9 mouse cellular contexts compared by ENCODE assay signal in the genomic region with DNA sequence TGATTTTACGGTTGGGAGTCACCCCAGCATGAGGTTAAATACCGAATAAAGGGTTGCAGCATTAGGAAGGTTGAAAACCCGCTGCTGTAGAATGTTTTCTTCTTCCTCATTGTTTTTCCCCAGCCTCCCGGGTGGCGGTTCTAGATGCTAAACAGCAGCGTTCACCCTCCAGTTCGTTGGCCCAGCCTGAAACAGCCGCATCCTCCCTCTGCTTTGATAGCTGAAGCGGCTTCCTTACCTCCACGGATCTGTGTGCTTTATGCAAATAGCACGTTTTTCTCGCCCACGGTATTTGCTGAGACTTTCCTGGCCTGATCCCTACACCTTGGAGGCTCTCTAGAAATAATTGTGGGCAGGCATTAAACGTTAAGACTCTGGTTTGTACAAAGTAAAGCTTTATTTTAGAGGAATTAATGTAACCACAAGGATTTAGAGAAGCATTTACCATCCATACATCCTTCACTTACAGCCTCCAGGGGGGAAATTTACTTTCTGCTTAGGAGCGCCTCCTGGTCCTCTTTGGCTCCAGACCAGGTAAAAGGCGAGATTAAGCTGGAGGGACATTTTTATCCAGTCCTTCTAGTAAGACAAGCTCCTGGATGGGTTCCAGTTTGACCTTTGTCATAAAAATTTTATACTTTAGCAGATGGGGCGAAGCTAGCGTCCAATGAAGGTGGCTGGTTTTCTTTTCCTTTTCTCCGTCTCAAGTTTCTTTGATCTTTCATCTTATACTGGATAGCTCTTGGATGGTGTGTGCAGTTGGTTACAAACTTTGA. TPM values are rescaled to one million over a fixed set of nuclear protein-coding genes. Genes with fewer than 3 reads are reported as not detected.
DNase-seq lines count a peak whose midpoint lies in the region; ATAC-seq and TF ChIP-seq lines count a peak whose summit lies in the region.
"Had no signal": no experiment of that assay in that cellular context is flagged by ENCODE, and none has a peak within 500 bp of the region (broad histone marks: within the 10 kb centered on the region; RNA-seq: fewer than 3 reads in every experiment).

No protein-coding gene starts in this region.

- H3K4me1 ChIP-seq in forebrain, embryonic 13.5 days, result peaks cover 67% of the 10 kb centered on the region
- peaks cover 25% of the 10 kb centered on the region for H3K4me1 ChIP-seq in limb, embryonic 11.5 days (ENCODE audit: control insufficient read depth, insufficient read depth, low read length)
- 0 out of 2 replicates have a peak, but pooled peaks cover 14% of the 10 kb centered on the region for H3K4me1 ChIP-seq in stomach, embryonic 15.5 days

- no peak for DNase-seq in layer of hippocampus, adult 2 months (ENCODE audit: low spot score in 2 of 2)
- DNase-seq in layer of hippocampus, postnatal 36 days, result no peak
- DNase-seq in limb, embryonic 11.5 days (ENCODE audit: low spot score), result no peak
- no peak for DNase-seq in right cerebral cortex, adult 18-20 months
- no peak for DNase-seq in thymus, postnatal 10 days (ENCODE audit: low spot score in 2 of 2)
- DNase-seq: spleen, adult 18-20 months had no signal

- H3K9ac ChIP-seq in forebrain, embryonic 13.5 days, result peak overlapping the region; percentile 45
- H3K9ac ChIP-seq in limb, embryonic 11.5 days (ENCODE audit: low read length), result no peak overlapping the region
- H3K9ac ChIP-seq in stomach, embryonic 15.5 days, result no peak overlapping the region

- no peaks in the 10 kb centered on the region for H3K36me3 ChIP-seq in forebrain, embryonic 13.5 days (ENCODE audit: poor library complexity, severe bottlenecking)
- no peaks in the 10 kb centered on the region for H3K36me3 ChIP-seq in limb, embryonic 11.5 days (ENCODE audit: control insufficient read depth, insufficient read depth, low read length)
- no peaks in the 10 kb centered on the region for H3K36me3 ChIP-seq in stomach, embryonic 15.5 days

- peak overlapping the region; percentile 68; the same call in 1 of the 2 replicates for H3K4me3 ChIP-seq in layer of hippocampus, adult 2 months
- H3K4me3 ChIP-seq in forebrain, embryonic 13.5 days, result peak overlapping the region; percentile 49
- H3K4me3 ChIP-seq in limb, embryonic 11.5 days (ENCODE audit: low read depth, low read length), result no peak overlapping the region
- H3K4me3 ChIP-seq in stomach, embryonic 15.5 days (replicated peaks), result peak overlapping the region; percentile 65; the same call in 1 of the 2 replicates

- TF ChIP-seq CTCF in layer of hippocampus, adult 2 months (conservative IDR thresholded peaks at IDR 0.05), result no peak

- WGBS in forebrain, embryonic 13.5 days, result 22% methylated on average over 19 of the region's 19 CpGs
- WGBS in limb, embryonic 11.5 days, result 29% methylated on average over 19 of the region's 19 CpGs
- 26% methylated on average over 19 of the region's 19 CpGs for WGBS in stomach, embryonic 15.5 days

- H3K27ac ChIP-seq in layer of hippocampus, adult 2 months, result no peak overlapping the region
- H3K27ac ChIP-seq in forebrain, embryonic 13.5 days, result no peak overlapping the region
- no peak overlapping the region for H3K27ac ChIP-seq in limb, embryonic 11.5 days (replicated peaks; ENCODE audit: low read depth, low read length)
- H3K27ac ChIP-seq in stomach, embryonic 15.5 days, result no peak overlapping the region

- peaks cover 53% of the 10 kb centered on the region for H3K27me3 ChIP-seq in forebrain, embryonic 13.5 days
- no peaks in the 10 kb centered on the region for H3K27me3 ChIP-seq in limb, embryonic 11.5 days (ENCODE audit: control insufficient read depth, insufficient read depth, low read length)
- 0 out of 2 replicates have a peak, but pooled peaks cover 3% of the 10 kb centered on the region for H3K27me3 ChIP-seq in stomach, embryonic 15.5 days (replicated peaks)

- H3K9me3 ChIP-seq in forebrain, embryonic 13.5 days (replicated peaks), result no peaks in the 10 kb centered on the region
- H3K9me3 ChIP-seq in limb, embryonic 11.5 days (ENCODE audit: control insufficient read depth, low read length), result no peaks in the 10 kb centered on the region
- H3K9me3 ChIP-seq in stomach, embryonic 15.5 days, result no peaks in the 10 kb centered on the region

- peak overlapping the region; percentile 72 for H3K4me2 ChIP-seq in forebrain, embryonic 13.5 days
- H3K4me2 ChIP-seq in limb, embryonic 11.5 days (ENCODE audit: low read depth, severe bottlenecking), result peak overlapping the region; percentile 69; the same call in 1 of the 2 replicates
- peak overlapping the region; percentile 84 for H3K4me2 ChIP-seq in stomach, embryonic 15.5 days

- no peak for ATAC-seq in forebrain, embryonic 13.5 days
- no peak for ATAC-seq in limb, embryonic 11.5 days (ENCODE audit: insufficient number of reproducible peaks, low FRiP score, low TSS enrichment, low read depth)
- ATAC-seq in stomach, embryonic 15.5 days (ENCODE audit: insufficient read depth, low FRiP score, low read depth), result no peak

RNA-seq across cellular contexts. Expression of gene Plce1, which starts 1.7 kb away (rescaled TPM):
- 10 to 100 TPM in 1 of 2 experiments, 1 to 10 TPM in 1; 9.8 to 11.0 TPM for total RNA-seq in layer of hippocampus, adult 2 months (2021)
- total RNA-seq in layer of hippocampus, postnatal 36 days (2021), result 10 to 100 TPM in 1 of 2 experiments, 1 to 10 TPM in 1; 9.7 to 10.4 TPM
- polyA plus RNA-seq in forebrain, embryonic 13.5 days (2015; fragmentation: Nextera tagmentation; extraction: Ambion mirVana), result 5.4 and 5.6 TPM in 2 replicates
- 4.5 and 5.3 TPM in 2 replicates for polyA plus RNA-seq in limb, embryonic 11.5 days (2014; fragmentation: Nextera tagmentation; extraction: Ambion mirVana)
- polyA plus RNA-seq in stomach, embryonic 15.5 days (2015; fragmentation: Nextera tagmentation; extraction: Ambion mirVana), result 8.7 and 9.3 TPM in 2 replicates
- total RNA-seq: MEL had no signal
